Mouse (Mus musculus): ENCODE data around the gene Tmem214. TPM values are rescaled to one million over a fixed set of nuclear protein-coding genes. Genes with fewer than 3 reads are reported as not detected.

Gene Tmem214
- 59.5 and 61.9 TPM in 2 replicates for polyA plus RNA-seq (2015; fragmentation: Nextera tagmentation; extraction: Ambion mirVana)

DNA sequence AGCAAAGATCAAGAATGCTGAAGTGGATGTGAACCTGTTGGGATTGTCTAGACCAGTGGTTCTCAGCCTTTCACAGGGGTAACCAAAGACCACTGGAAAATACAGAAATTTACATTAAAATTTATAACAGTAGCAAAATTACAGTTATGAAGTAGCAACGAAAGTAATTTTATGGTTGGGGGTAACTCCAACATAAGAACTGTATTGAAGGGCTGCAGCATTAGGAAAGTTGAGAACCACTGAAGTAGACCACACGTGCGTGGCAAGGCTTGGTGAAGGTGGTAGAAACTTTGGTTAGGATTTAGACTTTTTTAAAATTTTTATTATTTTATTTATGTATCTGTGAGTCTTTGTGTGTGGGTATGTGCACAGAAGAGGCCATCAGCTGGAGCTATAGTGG lies at the start of gene Tmem214:
TSS of gene Tmem214 (plus strand) at position 301 of the 400 bp plus-strand sequence.
- H3K9me3 ChIP-seq = no peaks in the 10 kb centered on the region
- 0 out of 2 replicates have a peak within 1 kb of the TSS, but pooled peaks have one; percentile 87 for H3K4me2 ChIP-seq
- H3K27ac ChIP-seq = peak within 1 kb of the TSS; percentile 80; the same call in 1 of the 2 replicates
- peak within 1 kb of the TSS; percentile 90; the same call in 1 of the 2 replicates for H3K9ac ChIP-seq
- no peaks in the 10 kb centered on the region for H3K27me3 ChIP-seq
- H3K4me3 ChIP-seq = no peak within 1 kb of the TSS; the same call in 1 of the 2 replicates
- H3K36me3 ChIP-seq = peaks cover 62% of the 10 kb centered on the region
- WGBS = 97% methylated on average over 3 of the region's 3 CpGs
- H3K4me1 ChIP-seq (replicated peaks) = peaks cover 26% of the 10 kb centered on the region
- no peak for ATAC-seq (ENCODE audit: low FRiP score)

DNA sequence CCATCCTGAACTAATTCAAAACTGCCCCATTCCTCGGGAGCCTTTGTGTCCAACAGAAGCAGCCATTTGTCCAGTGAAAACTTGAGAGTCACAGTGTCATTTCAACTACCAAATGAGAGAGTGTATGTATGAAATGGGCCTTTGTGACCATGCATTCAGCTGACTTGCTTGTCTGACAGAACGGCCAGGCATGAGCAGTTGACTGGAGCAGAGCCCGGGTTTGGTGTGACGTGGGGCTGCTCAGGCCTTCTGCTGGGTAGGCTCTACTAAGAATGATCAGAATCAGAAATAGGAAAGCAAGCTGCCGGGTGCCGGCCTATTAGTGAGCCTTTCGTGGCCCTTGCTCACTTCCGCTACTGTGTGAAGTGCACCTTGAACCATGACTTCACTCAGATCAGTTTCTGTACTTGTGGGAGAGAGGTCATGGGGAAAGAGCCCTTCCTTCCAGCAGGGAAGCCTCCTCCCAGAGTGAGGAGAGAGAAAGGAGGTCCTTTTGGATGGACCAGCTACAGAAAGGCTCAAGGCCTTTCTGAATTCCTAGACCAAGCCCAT lies 49.0 kb upstream of the Tmem214 start:
- Histone ChIP-seq H3K4me2 (no peak overlapping the region), H3K4me1 (replicated peaks) (peaks cover 33% of the 10 kb centered on the region), H3K27me3 (no peaks in the 10 kb centered on the region), H3K4me3 (no peak overlapping the region), H3K36me3 (no peaks in the 10 kb centered on the region), H3K27ac (no peak overlapping the region), H3K9me3 (no peaks in the 10 kb centered on the region), H3K9ac (no peak overlapping the region)
- WGBS = 88% methylated on average over 8 of the region's 8 CpGs
- no peak for ATAC-seq (ENCODE audit: low FRiP score)

DNA sequence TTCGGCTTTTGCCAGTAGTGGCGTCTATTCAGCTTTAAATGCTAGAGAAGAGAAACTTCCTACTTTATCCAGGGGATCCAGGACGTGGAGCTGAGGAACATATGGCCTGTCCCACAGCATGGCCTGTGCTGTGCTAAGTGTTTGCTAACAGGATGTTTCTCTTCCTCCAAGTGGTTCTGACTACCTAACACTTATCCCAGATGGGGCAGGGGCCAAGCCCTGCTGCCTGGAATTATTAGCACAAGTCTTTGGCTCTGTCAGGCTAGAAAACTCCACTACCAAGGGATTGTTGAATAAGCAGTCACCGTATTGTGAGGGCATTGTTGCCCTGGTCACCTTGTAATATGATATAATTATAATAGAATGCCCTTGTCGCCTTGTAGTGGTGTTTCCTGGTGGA lies 45.1 kb upstream of the Tmem214 start:
- H3K27me3 ChIP-seq = no peaks in the 10 kb centered on the region
- H3K9ac ChIP-seq = no peak overlapping the region
- 91% methylated on average over 5 of the region's 5 CpGs for WGBS
- no peak for ATAC-seq (ENCODE audit: low FRiP score)
- no peaks in the 10 kb centered on the region for H3K36me3 ChIP-seq
- no peak overlapping the region for H3K4me2 ChIP-seq
- H3K4me3 ChIP-seq = no peak overlapping the region
- H3K4me1 ChIP-seq (replicated peaks) = peaks cover 19% of the 10 kb centered on the region
- no peak overlapping the region for H3K27ac ChIP-seq
- no peaks in the 10 kb centered on the region for H3K9me3 ChIP-seq

DNA sequence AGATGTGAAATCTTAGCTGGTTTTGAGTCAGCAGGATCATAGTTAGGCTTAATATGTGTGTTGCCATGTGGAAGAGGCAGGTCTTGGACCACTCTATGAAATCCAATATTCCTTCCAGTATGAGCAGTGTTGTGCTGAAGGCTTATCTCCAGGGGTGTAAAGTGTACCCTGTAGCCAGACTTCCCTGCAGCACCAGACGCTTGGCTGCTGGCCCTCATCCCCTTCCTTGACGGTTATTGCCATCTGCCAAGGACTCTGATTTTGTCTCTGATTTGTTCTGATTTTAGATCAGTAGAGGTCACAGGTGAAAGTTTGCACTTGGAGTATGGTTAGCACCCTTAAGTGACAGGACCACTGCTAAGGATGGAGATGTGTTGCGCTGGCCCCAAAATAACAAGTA lies 44.7 kb upstream of the Tmem214 start:
- 94% methylated on average over 3 of the region's 3 CpGs for WGBS
- H3K36me3 ChIP-seq = no peaks in the 10 kb centered on the region
- H3K9ac ChIP-seq = no peak overlapping the region
- H3K4me3 ChIP-seq = no peak overlapping the region
- no peak for ATAC-seq (ENCODE audit: low FRiP score)
- H3K4me2 ChIP-seq = no peak overlapping the region
- H3K9me3 ChIP-seq = no peaks in the 10 kb centered on the region
- H3K27me3 ChIP-seq = no peaks in the 10 kb centered on the region
- no peak overlapping the region for H3K27ac ChIP-seq
- peaks cover 19% of the 10 kb centered on the region for H3K4me1 ChIP-seq (replicated peaks)

DNA sequence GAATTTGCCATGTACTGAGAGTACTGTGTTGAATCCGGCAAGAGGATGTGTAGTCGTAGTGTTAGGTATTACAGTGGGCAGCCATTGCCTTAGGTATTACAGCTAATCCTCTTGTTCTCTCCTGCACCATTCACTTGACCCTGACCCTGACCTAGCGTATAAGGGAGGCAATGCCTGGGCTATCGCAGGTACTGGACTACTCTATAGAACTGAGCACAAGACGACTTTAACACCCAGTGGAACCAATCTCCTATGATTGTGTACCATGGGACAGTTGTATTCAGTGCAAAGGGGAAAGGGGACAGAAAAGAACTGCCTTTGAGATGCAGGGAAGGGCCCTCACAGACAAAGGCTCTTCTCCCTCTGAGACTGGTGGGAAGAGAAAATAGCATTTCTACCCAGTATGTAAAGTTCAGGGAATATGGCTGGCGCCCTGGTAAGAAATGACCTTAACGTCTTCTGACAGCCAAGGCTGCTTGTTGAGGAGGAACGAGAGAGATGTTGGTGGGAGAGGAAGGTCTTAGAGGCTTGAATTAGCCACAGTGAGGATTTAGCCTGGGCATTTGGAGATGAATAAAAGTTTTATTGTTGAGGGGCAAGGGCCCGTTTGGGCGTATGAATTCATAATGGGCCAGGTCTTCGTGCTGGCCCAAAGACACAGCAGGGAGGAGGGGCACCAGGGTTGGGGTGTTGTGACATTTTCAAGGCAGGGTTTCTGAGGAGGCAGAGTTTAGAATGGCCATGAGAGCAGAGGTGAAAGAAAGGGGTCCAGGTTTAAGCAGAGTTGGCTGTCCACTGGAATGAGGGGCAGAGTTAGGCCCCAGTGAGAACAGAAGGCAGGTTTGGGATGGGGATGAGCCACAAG lies 43.5 kb upstream of the Tmem214 start:
- ATAC-seq (ENCODE audit: low FRiP score) = no peak
- 59% methylated on average over 11 of the region's 11 CpGs for WGBS
- no peak overlapping the region for H3K4me3 ChIP-seq
- no peaks in the 10 kb centered on the region for H3K27me3 ChIP-seq
- H3K4me2 ChIP-seq = no peak overlapping the region
- H3K9me3 ChIP-seq = no peaks in the 10 kb centered on the region
- H3K27ac ChIP-seq = no peak overlapping the region; the same call in 1 of the 2 replicates
- no peaks in the 10 kb centered on the region for H3K36me3 ChIP-seq
- H3K9ac ChIP-seq = no peak overlapping the region
- peaks cover 17% of the 10 kb centered on the region for H3K4me1 ChIP-seq (replicated peaks)

DNA sequence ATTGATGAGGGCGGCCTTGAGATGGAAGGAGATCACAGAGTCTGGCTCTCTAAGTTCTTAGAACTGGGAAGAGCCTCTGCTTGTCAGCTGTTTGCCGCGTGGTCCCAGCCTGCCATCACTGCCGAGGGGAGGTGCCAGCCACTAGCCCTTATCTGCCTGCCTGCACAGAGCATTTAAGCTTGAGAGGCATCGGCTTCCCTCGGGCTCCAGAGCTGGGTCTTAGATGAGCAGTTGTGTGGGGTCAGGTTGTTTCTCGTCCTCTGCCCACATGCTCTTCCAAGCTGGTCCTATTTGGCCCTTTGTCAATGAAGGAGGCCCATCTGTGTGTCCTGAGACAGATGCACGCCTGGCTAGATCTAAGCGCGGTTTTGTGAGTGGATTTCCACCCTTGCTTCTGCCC lies 42.6 kb upstream of the Tmem214 start:
- no peak overlapping the region for H3K4me2 ChIP-seq
- no peaks in the 10 kb centered on the region for H3K27me3 ChIP-seq
- H3K9me3 ChIP-seq = no peaks in the 10 kb centered on the region
- H3K36me3 ChIP-seq = peaks cover 4% of the 10 kb centered on the region; the same call in 1 of the 2 replicates
- H3K27ac ChIP-seq = 0 out of 2 replicates have a peak overlapping the region, but pooled peaks have one; percentile 8
- 76% methylated on average over 10 of the region's 10 CpGs for WGBS
- H3K4me3 ChIP-seq = no peak overlapping the region
- H3K4me1 ChIP-seq (replicated peaks) = peaks cover 17% of the 10 kb centered on the region
- H3K9ac ChIP-seq = 0 out of 2 replicates have a peak overlapping the region, but pooled peaks have one; percentile 24
- no peak for ATAC-seq (ENCODE audit: low FRiP score)

DNA sequence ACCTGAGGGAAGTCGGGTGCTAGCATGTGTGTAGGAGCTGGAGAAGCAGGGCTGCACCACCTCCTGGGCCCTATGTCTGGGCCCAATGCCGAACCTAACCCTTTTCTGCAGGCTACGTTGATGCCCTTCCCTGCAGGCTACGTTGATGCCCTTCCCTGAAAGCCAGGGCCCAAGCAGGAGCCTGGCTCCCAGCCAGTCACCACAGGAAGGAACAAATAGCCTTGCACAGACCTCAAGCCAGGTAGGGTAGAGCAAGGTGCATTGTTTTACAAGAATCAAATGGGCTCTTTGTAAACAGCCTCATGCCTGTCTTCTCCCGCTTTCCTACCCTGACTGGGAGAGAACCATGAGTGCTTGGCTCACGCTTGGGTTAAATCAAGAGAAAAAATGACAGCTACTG lies 42.0 kb upstream of the Tmem214 start:
- WGBS = 78% methylated on average over 6 of the region's 6 CpGs
- Histone ChIP-seq H3K4me1 (replicated peaks) (peaks cover 17% of the 10 kb centered on the region), H3K4me2 (no peak overlapping the region), H3K4me3 (no peak overlapping the region), H3K27me3 (no peaks in the 10 kb centered on the region), H3K9ac (0 out of 2 replicates have a peak overlapping the region, but pooled peaks have one; percentile 24), H3K27ac (no peak overlapping the region), H3K36me3 (peaks cover 5% of the 10 kb centered on the region; the same call in 1 of the 2 replicates), H3K9me3 (no peaks in the 10 kb centered on the region)
- ATAC-seq (ENCODE audit: low FRiP score) = no peak

DNA sequence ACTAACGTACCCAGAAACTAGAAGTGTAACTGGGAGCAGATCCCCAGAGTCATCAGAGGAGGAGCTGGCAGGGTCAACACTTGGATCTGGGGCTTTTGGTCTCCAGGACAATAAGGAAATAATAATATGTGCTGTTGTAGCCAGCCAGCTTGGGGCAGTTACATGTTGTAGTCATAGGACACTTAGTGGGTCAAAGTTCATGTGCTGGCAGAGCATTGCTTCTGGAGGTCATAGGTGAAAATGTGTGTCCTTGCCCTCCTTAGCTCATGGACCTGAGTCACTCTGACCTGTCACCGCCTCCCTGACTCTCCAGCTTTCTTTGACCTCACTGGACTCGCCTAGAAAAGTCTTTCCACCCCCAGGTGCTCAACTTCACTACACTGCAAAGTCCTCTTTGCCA lies 34.4 kb upstream of the Tmem214 start:
- no peak overlapping the region for H3K4me3 ChIP-seq
- no peaks in the 10 kb centered on the region for H3K27me3 ChIP-seq
- peaks cover 31% of the 10 kb centered on the region for H3K36me3 ChIP-seq
- WGBS = 86% methylated on average over 3 of the region's 3 CpGs
- H3K4me1 ChIP-seq (replicated peaks) = no peaks in the 10 kb centered on the region
- H3K4me2 ChIP-seq = no peak overlapping the region
- ATAC-seq (ENCODE audit: low FRiP score) = no peak
- H3K9ac ChIP-seq = no peak overlapping the region
- peaks cover 6% of the 10 kb centered on the region for H3K9me3 ChIP-seq
- no peak overlapping the region for H3K27ac ChIP-seq

DNA sequence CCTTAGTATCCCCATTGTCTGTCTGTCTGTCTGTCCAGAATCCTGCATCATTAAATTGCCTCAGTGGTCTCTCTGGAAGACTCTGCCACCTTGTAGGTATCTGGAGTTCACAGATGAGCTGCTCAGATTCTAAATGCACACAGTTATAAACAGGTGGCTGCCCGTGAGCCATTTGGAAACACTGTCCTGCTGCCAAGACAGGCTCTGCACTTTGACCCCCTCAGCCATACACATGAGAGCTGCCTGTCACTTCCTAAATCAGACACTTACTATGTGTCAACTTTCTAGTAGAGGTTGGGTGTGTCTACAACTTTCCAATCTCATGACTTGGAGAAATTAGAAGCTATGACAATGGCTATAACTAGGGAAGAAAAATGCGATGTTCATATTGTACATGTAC lies 28.1 kb upstream of the Tmem214 start:
- no peak overlapping the region for H3K27ac ChIP-seq
- no peaks in the 10 kb centered on the region for H3K4me1 ChIP-seq (replicated peaks)
- H3K9me3 ChIP-seq = peaks cover 6% of the 10 kb centered on the region
- no peak overlapping the region for H3K9ac ChIP-seq
- H3K4me2 ChIP-seq = no peak overlapping the region
- no peak for ATAC-seq (ENCODE audit: low FRiP score)
- H3K27me3 ChIP-seq = no peaks in the 10 kb centered on the region
- WGBS = 96% methylated on average over 2 of the region's 2 CpGs
- peaks cover 29% of the 10 kb centered on the region for H3K36me3 ChIP-seq
- H3K4me3 ChIP-seq = no peak overlapping the region

DNA sequence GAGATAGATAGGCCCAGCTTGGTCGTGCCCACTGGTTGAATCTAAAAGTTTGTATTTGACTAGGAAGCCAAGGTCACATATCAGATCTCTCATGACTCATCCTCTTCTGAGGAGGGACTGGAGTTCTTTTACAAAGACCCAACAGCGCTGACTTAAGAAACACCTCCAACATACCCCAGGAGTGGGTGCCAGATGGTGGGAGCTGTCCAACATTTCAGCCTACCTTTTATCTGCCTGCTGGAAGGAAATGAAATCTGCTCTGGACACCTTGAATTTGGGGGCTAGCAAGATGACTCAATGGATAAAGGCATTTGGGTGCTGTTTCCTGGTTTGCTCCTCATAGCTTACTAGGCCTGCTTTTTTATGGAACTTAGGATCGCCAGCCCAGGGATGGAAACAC lies 25.9 kb upstream of the Tmem214 start:
- Histone ChIP-seq H3K27me3 (no peaks in the 10 kb centered on the region), H3K27ac (no peak overlapping the region), H3K4me1 (replicated peaks) (no peaks in the 10 kb centered on the region), H3K4me3 (no peak overlapping the region), H3K9ac (no peak overlapping the region), H3K9me3 (peaks cover 2% of the 10 kb centered on the region), H3K4me2 (no peak overlapping the region), H3K36me3 (peaks cover 17% of the 10 kb centered on the region)
- no peak for ATAC-seq (ENCODE audit: low FRiP score)
- WGBS = 55% methylated on average over 3 of the region's 3 CpGs

DNA sequence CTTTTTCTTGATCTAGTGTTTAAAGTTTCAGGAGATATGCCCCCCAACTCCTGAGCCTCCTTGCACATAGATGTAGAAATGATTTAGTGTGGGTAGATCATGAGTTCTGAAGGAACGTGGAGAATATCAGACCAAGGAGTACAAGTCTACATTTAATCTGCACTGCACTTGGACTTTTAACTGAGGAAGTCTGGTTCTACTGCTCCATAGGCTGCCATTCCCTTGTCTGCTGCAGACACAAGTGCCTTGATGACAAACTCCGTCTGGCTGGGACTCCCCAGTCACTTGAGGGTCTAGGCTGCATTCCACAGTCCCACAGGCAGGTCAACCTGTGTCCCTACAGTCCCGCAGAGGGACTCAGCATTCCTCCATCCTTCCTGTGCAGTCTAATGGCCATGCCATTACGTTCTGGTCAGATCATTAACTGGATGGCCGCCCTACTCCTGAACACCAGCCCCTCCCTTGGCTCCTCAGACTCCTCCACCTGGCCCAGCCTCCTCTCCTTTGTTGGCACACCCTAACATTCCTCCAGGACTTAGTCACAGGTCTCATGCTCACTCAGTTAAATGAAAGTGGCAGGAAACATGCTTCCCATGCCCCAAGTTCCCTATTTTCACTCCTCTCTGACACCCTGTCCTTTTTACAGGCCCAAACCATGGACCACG lies 17.8 kb upstream of the Tmem214 start:
- ATAC-seq (ENCODE audit: low FRiP score) = no peak
- no peak overlapping the region for H3K9ac ChIP-seq
- H3K36me3 ChIP-seq = no peaks in the 10 kb centered on the region
- no peak overlapping the region for H3K4me3 ChIP-seq
- H3K4me2 ChIP-seq = no peak overlapping the region
- no peaks in the 10 kb centered on the region for H3K27me3 ChIP-seq
- 71% methylated on average over 6 of the region's 6 CpGs for WGBS
- H3K27ac ChIP-seq = no peak overlapping the region
- H3K4me1 ChIP-seq (replicated peaks) = 0 out of 2 replicates have a peak, but pooled peaks cover 10% of the 10 kb centered on the region
- no peaks in the 10 kb centered on the region for H3K9me3 ChIP-seq

DNA sequence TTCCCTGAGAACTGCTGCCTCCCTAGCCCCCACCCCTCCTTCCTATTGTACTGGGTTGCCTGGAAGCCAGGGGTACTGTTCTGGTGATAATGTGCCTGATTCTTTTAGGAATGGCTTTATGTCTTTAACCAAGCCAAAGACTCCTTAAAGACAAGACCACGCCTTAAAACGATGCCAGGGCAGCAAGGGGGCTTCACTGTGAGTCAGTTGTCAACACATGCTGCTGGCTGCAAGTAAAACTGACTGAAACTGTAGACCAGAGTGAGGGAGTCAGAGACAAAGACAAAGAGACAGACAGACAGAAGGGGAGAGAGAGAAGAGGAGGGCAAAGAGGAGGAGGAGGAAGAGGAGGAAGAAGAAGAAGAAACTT lies 17.3 kb upstream of the Tmem214 start:
- WGBS = 62% methylated on average over 2 of the region's 2 CpGs
- Histone ChIP-seq H3K27me3 (no peaks in the 10 kb centered on the region), H3K4me2 (no peak overlapping the region), H3K9me3 (no peaks in the 10 kb centered on the region), H3K36me3 (no peaks in the 10 kb centered on the region; the same call in 1 of the 2 replicates), H3K9ac (no peak overlapping the region), H3K4me1 (replicated peaks) (0 out of 2 replicates have a peak, but pooled peaks cover 10% of the 10 kb centered on the region), H3K4me3 (no peak overlapping the region), H3K27ac (no peak overlapping the region)
- ATAC-seq (ENCODE audit: low FRiP score) = no peak

Data from hindbrain, embryonic 13.5 days (tissue).